Mouse (Mus musculus) liver, adult 2 months (tissue): ENCODE results near the gene Usp6nl.

Experiments
- CTCF ChIP-seq: fragments of 200-500 bp; IDR thresholded peaks from 2 replicates; pipeline ENCODE4 v1.5.1; 2011; ENCODE audit warnings: low read depth, low read length, control low read depth
- POLR2A ChIP-seq: fragments of 200-500 bp; IDR thresholded peaks from 2 replicates; pipeline ENCODE4 v1.6.1; 2011; ENCODE audit warnings: low read length, control low read depth; ENCODE audit not compliant: insufficient read depth; ENCODE audit errors: extremely low read depth

DNA sequence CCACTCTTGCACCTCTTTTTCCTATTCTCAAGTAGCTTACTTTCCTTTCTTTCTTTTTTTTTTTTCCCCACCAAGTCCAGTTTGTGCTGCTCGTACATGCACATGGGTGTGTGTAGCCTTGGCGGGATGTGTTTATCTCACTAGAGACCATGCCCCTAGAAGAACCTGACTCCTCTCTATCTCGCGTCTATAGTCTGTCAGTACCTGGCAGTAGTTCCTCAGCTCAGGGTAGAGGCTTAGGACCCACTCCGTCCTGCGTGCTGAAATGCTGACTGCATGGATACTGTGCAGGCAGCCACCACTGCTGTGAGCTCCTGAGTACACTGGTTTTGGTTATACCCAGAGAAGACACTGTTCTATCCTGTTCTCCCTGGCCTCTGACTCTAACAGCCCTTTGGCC lies 69.5 kb downstream of the Usp6nl start:
- TF ChIP-seq POLR2A (no peak), CTCF (no peak)
